Mouse (Mus musculus): ENCODE measurements around the gene Pitpnc1.

Gene Pitpnc1

DNA sequence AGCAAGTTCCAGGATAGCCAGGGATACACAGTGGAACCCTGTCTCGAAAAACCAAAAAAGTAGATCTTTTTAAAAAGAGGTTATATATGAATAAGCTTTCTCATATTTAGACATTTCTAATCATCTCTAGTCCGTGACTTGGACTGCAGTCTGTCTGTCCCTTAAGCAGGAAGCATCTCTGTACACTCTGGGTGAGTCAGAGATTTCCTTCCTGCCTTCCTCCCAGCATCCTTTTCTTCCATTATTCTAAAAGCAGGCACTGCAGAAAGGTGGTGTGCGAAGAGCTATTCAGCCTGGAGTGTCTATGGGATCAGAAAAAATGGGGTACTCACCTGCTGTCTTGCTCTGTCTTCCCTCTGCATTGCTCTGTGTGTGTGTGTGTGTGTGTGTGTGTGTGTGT lies 100.0 kb downstream of the Pitpnc1 start:
- no peak for DNase-seq (ENCODE audit: low spot score)

DNA sequence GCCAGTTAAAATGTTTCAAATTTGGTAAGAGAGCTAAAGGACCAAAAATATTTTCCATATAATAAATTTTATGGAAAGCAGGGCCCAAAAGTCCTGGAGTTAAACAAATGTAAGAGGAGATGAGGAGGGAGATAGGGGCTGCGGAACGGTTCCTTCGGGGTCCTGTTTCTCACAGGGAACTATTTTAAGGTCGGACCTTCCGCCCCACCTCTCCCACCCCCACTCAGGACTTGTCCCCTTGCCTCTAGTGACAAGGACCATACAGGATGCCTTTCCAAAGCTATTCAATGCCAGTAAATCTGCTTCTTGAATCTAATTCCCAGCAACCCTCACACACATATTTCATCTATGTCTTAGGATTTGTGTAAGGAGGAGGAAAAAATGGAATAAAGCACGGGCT lies 100.8 kb downstream of the Pitpnc1 start:
- no peak for DNase-seq (ENCODE audit: low spot score)

DNA sequence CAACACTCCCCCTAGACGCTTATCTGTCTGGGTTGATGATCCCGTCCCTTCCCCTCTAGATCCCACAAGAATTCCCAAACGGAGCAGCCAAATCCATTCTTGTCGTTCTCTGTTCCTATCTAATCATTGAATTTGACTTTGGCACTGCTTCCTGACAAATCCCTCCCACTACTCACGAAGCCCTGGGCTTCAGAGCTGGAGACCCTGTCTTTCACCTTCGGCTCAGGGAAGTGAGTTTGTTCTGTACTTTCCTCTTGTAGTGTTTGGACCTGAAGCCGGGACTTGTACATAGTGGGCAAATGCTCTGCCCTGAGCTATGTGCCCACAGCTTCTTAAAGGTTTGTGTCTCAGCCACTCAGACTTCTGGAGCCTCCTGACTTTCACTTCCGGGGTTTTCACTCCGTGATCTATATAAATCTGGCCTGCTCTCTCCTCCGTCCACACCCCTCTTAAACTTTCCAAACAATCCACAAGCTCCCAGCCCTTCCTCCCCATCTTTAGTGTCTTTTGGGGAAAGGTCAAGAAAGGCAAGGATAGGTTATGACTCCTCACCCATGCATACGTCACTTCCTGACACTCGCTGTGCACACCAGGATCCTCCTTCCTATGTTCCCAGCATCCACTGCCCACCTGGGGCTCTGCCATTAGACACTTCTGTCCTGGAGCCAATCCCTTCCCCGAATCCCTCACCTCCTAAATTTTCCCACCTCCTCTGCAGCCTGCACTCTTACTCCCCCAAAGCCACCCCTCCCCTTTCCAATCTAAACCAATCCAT lies 104.4 kb downstream of the Pitpnc1 start:
- DNase-seq (ENCODE audit: low spot score) = no peak

DNA sequence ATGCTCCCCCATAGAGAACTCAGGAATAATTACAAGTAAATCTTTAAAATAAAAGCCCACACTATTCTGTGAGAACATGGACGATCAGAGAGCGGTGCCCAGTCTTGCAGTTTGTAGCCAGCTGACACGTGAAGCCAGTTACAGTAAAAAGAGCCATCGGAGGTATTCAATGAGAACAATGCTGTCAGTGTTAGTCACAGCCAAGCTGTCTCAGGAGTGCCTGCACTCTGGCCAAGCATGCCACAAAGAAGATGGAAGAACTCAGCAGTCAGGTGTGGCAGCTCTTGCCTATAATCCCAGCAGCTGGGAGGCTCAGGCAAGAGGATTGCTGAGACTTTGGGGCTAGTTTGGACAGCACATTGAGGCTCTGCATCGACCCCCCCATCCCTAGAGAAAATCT lies 111.8 kb downstream of the Pitpnc1 start:
- DNase-seq (ENCODE audit: low spot score) = no peak

DNA sequence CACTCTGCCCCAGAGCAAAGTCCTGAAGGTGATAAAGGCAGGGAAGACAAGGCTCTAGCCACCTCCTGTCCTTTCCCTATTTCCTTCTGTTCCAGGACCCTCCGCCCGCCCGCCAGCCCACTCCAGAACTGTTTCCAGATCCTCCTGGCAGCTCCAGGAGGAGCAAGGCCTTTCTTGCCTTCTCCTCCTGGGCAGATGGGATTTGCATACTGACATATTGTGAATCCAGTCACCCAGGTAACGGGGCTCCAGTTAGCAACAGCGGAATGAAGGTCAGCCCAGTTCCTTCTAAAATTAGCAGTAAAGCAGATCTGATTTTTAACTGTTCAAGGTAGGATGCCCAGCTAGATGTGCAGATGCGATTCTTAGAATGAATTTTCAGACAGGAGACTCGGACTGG lies 114.3 kb downstream of the Pitpnc1 start:
- DNase-seq (ENCODE audit: low spot score) = no peak

DNA sequence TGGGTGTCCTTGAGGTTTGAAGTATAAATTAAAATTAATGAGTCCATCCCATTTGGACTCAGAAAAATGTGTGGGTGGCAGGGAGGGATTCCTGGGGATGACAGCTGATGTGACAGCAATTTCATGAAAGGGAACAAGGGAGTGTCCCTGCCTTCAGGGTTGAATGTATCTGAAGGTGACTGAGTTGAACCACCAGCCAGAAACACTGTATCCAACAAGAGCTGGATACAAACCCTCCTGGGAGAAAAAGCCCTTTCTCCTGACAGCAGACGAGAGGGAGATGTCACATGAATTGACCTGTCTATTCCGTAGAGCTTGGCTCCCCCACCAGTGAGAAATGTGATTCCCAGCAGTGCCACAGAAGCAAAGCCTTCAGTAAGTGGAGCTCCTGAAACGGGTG lies 115.0 kb downstream of the Pitpnc1 start:
- DNase-seq (ENCODE audit: low spot score) = no peak

DNA sequence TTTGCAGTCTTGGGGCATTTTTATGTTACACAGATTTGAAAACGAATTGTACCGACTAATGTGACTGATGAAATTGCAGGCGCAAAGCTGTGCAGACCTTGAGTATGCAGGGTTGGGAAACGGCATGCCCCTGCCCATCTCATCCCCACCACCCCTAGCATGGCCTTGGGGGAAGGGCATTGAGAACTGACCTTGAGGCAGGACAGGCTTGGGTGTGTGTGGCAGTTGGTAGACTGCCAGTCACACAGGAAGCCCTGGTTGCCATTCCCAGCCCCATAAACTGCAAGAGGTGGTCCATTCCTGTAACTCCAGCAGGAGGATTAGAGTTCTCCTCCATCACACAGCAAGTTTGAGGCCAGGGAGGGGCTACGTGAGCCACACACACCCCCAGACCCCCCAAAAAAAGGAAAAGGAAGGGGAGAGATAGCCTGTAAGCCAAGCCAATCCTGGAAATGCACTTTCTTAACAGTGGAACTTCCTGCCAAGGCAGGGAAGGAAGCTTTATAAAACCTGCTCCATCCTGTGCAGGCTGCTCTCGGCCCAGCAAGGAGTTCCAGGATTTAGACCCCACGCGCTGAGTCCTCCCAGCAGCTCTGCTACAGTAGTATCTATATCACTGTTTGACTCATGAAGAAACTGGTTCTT lies 115.9 kb downstream of the Pitpnc1 start:
- DNase-seq (ENCODE audit: low spot score) = no peak

DNA sequence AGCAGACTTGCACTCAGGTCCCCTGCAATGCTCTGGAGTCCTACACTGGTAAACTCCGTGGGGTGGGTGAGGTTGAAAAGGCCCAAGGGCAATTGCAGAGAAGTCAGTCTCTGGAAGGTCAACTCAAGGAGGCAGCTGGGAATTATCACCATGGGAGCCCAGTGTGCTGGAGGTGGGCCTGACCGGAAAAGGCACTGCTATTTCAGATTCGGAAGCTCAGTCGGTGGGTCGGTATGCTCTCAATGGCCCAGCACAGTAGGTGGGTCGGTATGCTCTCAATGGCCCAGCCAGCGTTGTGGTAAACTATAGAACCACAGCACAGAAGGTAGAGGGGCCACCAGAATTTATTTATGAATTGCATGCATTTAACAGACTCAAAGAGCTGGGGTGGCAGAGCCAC lies 117.9 kb downstream of the Pitpnc1 start:
- no peak for DNase-seq (ENCODE audit: low spot score)

DNA sequence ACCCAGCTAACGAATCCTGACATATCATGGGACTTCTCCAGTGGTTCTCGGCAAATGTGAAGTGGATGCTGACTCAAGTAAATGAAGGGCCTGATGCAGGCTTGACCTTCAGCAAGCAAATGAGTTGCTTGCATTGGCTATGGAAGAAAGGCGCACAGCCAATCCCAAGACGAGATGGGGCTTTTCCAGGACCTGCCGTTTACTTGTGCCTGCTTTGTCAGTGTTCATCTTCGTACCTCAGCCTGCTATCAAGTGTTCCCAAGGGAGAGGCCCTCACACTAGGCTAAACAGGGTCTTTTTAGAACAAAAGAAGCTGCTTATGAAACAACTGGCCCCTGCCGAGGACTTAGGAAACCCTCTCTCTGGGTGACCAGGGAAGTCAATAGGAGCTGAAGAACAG lies 120.7 kb downstream of the Pitpnc1 start:
- no peak for DNase-seq (ENCODE audit: low spot score)

DNA sequence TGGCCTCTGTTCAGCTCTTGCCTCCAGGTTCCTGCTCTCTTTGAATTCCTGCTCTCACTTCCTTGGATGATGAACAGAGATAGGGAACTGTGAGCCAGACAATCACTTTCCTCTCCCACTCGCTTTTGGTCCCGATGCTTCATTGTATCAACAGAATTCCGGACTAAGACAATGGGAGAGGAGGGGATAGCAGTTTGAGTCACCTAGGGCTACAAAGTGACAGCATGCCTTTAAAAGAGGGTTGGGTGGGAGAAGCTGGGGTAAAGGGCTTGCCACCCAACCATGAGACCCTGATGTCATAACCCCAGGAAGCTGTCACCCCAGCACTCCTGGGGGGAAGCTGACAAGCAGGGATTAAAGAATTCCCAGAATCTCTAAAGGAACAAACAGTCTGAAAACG lies 127.5 kb downstream of the Pitpnc1 start:
- DNase-seq (ENCODE audit: low spot score) = no peak

DNA sequence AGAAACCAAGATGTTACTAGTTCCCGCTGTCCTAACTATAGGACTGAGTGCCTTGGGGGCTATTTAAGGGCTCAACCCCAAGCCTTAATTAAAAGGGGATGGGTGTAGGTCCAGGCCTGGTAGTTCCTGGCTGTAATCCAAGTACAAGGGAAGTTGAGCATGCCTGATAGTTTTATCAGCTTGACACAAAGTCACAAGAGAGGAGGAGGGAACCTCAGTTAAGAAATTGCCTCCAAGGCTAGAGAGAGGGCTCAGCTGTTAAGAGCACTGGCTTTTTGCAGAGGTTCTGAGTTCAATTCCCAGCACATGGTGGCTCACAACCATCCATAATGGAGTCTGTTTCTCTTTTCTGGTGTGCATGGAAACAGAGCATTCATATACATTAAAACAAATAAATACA lies 128.1 kb downstream of the Pitpnc1 start:
- no peak for DNase-seq (ENCODE audit: low spot score)

DNA sequence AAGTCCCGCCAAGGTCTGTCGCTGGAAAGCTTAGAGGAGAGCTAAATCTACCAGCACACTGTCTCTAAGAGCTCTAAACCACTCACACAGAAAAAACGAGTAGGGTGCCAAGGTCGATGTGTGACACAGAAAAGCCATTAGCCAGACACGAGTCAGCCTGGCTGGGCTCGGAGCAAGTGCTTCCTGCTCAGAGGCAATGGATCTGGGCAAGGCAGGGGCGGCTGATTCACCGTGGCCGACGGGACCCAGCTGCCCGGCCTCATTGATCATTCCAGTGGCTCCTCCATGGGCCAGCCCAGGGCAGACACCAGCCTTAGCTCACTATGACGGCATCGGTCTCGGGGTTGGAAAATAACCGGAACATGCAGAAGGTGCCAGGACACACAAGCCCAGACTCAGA lies 129.2 kb downstream of the Pitpnc1 start:
- peak; percentile 57 for DNase-seq (ENCODE audit: low spot score)

DNA sequence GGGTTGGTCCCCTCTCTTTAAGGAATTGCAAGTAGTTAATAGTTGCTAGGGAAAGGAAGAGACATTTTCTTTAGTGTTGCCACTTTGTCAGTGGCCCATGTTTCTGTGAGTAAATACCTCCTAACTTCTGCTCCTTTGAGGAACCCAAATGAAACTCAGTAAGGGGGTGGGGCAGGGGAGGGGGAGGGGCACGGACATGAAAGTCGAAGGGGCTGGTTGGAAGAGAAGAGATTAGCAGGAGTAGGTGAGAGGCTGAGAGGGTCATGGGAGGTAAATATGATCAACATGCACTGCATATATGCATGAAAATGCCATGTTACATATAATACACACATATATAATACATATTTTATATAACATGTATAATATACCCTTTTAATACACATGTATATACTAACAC lies 129.7 kb downstream of the Pitpnc1 start:
- DNase-seq (ENCODE audit: low spot score) = no peak

DNA sequence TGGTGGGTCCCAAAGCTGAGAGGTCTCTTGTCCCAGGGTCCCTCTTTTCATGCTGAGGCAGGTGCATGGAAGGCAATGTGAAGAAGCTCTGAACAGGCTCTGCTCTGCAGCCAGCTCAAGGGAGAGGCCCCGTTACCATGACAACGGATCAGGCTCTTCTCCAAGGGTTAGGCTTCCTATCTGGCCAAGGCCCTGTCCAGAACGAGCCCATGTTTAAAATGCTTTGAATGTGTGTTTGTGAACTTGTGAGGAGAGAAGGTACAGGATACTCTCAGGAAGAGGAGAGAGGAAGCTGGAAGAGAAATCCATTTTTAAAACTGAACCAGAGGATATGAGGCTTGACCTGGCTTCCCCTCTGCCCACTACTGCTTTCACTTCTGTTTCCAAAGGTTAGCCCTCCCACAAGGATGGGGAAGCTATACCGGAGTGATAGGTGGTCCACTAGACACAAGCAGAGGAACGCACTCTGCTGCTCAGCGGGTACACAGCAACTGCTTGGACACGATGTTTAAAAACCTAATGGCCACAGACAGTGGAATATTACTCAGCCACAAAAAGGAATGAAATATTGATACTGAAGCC lies 131.2 kb downstream of the Pitpnc1 start:
- peak; percentile 71 for DNase-seq (ENCODE audit: low spot score)

DNA sequence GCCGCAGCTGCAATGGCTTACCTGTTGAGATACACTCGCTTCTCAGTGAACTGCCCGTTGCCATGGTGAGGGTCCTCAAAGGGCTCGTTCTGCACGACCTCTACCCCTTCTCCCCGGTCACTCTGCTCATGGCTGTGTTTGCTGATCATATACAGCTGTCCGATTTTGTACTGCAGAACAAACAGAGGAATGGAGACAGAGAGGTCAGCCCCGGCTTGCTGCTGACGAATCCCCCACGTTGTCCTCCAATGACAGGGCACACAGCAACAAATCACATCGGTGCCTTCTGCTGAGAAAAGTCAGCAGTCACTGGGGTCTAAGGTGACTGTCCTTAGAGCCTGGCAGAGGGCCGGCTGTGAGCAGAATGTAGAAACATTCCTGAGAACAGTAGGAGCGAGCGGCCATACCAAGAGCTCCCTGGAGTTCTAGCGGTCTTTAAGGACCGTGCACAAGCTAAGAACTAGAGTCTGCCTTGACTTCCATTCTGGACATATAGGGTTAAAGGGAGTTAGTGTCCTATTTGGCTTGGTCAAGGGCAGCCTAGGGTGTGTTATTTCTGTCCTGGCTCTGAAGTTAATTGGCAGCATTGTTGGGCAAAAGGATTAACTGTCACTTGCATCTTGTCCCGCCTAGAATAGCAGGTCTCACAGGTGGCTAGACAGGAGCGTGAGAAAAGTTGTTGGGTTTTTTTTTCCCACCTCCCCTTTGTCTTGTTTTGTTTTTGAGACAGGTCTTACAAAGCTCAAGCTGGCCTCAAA lies 132.9 kb downstream of the Pitpnc1 start:
- peak; percentile 67 for DNase-seq (ENCODE audit: low spot score)

DNA sequence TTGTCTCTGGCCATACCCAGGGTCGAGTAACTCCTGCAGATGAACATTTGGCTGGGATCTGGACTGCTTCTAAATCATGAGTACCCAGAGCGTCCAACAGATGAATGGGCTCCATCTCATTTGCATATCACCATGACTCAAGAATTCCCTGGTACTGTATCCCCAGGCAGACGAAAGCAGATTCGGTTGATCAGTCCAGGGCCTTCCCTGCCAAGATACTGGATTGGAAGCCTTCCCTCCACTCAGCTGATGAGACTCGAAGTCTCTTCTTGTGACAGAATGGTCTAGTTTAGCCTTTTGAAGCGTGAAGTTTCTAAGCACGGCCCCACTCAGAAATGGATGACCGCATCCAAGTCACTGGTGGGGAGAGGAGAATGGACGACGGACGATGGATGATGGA lies 134.7 kb downstream of the Pitpnc1 start:
- DNase-seq (ENCODE audit: low spot score) = no peak

DNA sequence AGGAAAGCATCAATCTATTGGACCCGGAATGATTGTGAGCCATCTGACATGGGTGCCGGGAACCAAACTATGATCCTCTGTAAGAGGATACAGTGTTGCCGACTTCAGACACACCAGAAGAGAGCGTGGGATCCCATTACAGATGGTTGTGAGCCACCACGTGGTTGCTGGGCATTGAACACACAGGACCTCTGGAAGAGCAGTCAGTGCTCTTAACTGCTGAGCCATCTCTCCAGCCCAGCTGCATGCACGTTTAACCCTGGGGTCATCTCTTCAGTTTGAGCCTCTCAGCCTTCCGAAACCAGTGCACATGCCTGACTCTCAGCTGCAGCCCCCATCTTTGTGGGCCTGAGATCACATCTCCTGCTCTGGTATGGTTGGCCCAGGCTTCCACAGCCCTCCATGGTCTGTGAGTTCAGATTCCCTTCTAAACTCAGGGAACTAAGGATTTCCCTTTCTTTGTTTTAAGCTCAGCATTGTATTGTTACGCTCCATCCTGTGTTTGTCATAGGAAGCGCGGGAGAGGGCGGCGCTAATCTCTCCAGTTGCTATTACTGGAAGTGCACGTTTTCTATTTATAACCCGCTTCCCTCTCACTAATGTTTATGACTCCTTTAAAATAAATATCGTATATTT lies 135.5 kb downstream of the Pitpnc1 start:
- DNase-seq (ENCODE audit: low spot score) = no peak

DNA sequence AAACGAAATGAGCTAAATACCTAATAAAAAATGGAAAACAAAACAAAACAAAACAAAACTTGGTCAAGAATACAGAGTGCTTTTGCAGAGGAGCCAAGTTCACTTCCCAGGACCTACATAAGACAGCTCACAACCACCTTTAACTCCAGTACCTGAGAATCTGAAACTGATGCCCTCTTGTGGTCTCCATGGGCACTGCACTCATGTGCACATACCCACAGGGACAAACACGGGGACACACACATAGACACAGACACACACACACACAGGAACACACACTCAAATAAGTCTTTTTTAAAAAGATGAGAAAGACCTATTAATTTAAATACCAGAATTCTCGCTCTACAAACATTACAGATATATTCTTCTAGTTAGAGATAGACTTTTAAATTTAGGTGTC lies 137.6 kb downstream of the Pitpnc1 start:
- no peak for DNase-seq (ENCODE audit: low spot score)

DNA sequence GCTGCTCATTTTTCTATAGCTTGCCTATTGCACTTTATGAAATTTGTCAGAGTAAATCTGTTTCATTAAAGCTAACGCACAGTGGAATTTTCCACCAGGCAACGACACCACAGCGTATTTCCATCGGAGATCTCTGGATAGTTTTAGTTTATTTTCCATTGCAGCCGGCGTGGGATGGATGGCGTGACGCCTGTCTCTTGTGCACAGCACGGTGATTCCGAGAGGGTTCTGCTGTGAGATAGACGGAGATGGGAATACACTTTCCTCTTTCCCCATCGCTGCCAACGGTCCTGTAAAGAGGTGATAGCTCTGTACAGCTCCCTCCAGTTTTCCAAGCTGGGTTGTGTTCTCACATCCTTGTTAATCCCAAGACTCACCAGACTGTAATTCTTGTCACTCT lies 138.2 kb downstream of the Pitpnc1 start:
- DNase-seq (ENCODE audit: low spot score) = no peak

DNA sequence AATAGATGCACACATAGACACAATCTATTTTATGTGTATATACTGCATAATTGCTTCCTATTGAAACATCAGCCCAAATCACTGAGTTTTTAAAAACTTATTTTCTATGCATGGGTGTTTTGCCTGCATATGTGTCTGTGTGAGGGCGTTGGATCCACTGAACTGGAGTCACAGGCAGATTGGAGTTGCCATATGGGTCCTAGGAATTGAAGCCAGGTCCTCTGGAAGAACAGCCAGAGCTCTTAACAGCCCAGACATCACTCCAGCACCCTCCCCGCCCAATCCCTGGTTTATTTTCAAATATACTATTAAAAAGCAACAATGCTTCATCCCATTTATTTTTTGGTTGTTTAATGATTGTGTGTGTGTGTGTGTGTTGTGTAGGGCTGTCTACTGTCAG lies 139.1 kb downstream of the Pitpnc1 start:
- no peak for DNase-seq (ENCODE audit: low spot score)

DNA sequence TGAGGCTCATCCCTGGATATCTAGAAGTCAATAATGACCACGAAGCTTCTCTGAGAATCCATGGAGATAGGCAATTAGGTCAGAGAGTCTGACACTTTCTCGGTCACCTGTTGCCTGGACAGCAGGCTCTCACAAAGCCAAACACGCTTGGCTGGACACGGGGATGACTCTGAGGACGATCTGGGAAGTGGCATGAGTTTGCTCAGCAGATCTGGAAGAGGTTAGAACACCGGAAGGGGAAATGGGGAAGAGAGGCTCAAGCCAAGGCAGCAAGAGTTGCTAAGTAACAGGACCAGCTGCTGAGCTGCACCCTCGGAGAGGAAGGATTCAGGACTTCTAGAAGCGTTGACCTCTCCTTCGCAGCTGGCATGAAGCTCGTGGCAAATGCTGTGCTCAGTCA lies 143.2 kb downstream of the Pitpnc1 start:
- DNase-seq (ENCODE audit: low spot score) = no peak

Data from embryo, embryonic 10 days (tissue).